In genomic region chr2:77284281-77284899, GRCm38 (mm10) we compare ENCODE assay signal across 23 mouse cellular contexts. TPM values are rescaled to one million over a fixed set of nuclear protein-coding genes. Genes with fewer than 3 reads are reported as not detected.
DNase-seq lines count a peak whose midpoint lies in the region; ATAC-seq and TF ChIP-seq lines count a peak whose summit lies in the region.
"Had no signal": no experiment of that assay in that cellular context is flagged by ENCODE, and none has a peak within 500 bp of the region (broad histone marks: within the 10 kb centered on the region; RNA-seq: fewer than 3 reads in every experiment).

No protein-coding gene starts in this region.

- no peaks in the 10 kb centered on the region for H3K36me3 ChIP-seq in lung, postnatal 0 days (ENCODE audit: insufficient read depth, low read length)
- H3K36me3 ChIP-seq: embryonic facial prominence, embryonic 15.5 days; hindbrain, embryonic 10.5 days; limb, embryonic 15.5 days; midbrain, embryonic 10.5 days; neural tube, embryonic 12.5 days had no signal

- 0 out of 2 replicates have a peak, but pooled peaks have one; percentile 12 for TF ChIP-seq EP300 in lung, postnatal 0 days (IDR thresholded peaks at IDR 0.05)

- WGBS in lung, postnatal 0 days = 38% methylated on average over 2 of the region's 2 CpGs
- 59% methylated on average over 2 of the region's 2 CpGs for WGBS in lung, adult 2 months

- H3K4me3 ChIP-seq in lung, postnatal 0 days (ENCODE audit: low read depth, low read length) = no peak overlapping the region
- H3K4me3 ChIP-seq in lung, adult 2 months (replicated peaks; ENCODE audit: extremely low read depth, low read depth, low read length) = no peak overlapping the region
- H3K4me3 ChIP-seq: embryonic facial prominence, embryonic 15.5 days; hindbrain, embryonic 10.5 days; limb, embryonic 15.5 days; midbrain, embryonic 10.5 days; neural tube, embryonic 12.5 days had no signal

- H3K4me1 ChIP-seq in lung, postnatal 0 days (ENCODE audit: insufficient read depth, low read depth, low read length) = no peaks in the 10 kb centered on the region; the same call in 1 of the 2 replicates
- peaks cover 6% of the 10 kb centered on the region for H3K4me1 ChIP-seq in lung, adult 2 months (ENCODE audit: control insufficient read depth, insufficient read depth, low read length)
- H3K4me1 ChIP-seq: neural tube, embryonic 12.5 days had no signal

- no peak for TF ChIP-seq POLR2A in lung, adult 2 months (IDR thresholded peaks at IDR 0.05; ENCODE audit: borderline replicate concordance, extremely low read depth, low read depth, low read length)

- no peaks in the 10 kb centered on the region for H3K27me3 ChIP-seq in lung, postnatal 0 days (replicated peaks; ENCODE audit: insufficient read depth, low read length)
- H3K27me3 ChIP-seq: embryonic facial prominence, embryonic 15.5 days; limb, embryonic 15.5 days; neural tube, embryonic 12.5 days had no signal

- no peak overlapping the region for H3K9ac ChIP-seq in lung, postnatal 0 days (replicated peaks; ENCODE audit: low read depth)
- H3K9ac ChIP-seq: embryonic facial prominence, embryonic 15.5 days; limb, embryonic 15.5 days; neural tube, embryonic 12.5 days had no signal

- TF ChIP-seq CTCF in lung, postnatal 0 days (IDR thresholded peaks at IDR 0.05) = no peak
- TF ChIP-seq CTCF in lung, adult 2 months (IDR thresholded peaks at IDR 0.05; ENCODE audit: insufficient read depth, low read length) = no peak

- ATAC-seq in lung, postnatal 0 days = no peak
- ATAC-seq in megakaryocyte, adult 5-6 weeks (ENCODE audit: poor library complexity, severe bottlenecking) = peak; percentile 45
- ATAC-seq: hindbrain, postnatal 0 days; intestine, postnatal 0 days had no signal

- DNase-seq in adrenal gland, postnatal 14 days = peak; percentile 54
- no peak for DNase-seq in adrenal gland, adult 18-20 months (ENCODE audit: low spot score in 2 of 2)
- DNase-seq in lung, postnatal 0 days (ENCODE audit: low spot score) = no peak
- no peak for DNase-seq in lung, adult 2 months
- peak; percentile 49 to 53 for DNase-seq in adrenal gland, postnatal 36 days
- no peak for DNase-seq in ovary, adult 18-20 months (ENCODE audit: low spot score)
- no peak for DNase-seq in T-cell, adult 2 months (ENCODE audit: low spot score)
- DNase-seq: B cell, adult 2 months; cerebellum, adult 18-20 months; cerebellum, postnatal 36 days; gastrocnemius, postnatal 14 days; layer of hippocampus, postnatal 36 days; right cerebral cortex, adult 18-20 months; thymus, postnatal 14 days had no signal

- H3K27ac ChIP-seq in lung, postnatal 0 days (ENCODE audit: low read length) = no peak overlapping the region
- H3K27ac ChIP-seq: embryonic facial prominence, embryonic 15.5 days; hindbrain, embryonic 10.5 days; hindbrain, postnatal 0 days; kidney, postnatal 0 days; limb, embryonic 15.5 days; midbrain, embryonic 10.5 days; neural tube, embryonic 12.5 days had no signal

- no peak overlapping the region for H3K4me2 ChIP-seq in lung, postnatal 0 days (replicated peaks; ENCODE audit: low read depth, low read length)
- H3K4me2 ChIP-seq: embryonic facial prominence, embryonic 15.5 days; limb, embryonic 15.5 days; neural tube, embryonic 12.5 days had no signal

- H3K9me3 ChIP-seq in lung, postnatal 0 days (ENCODE audit: low read length) = no peaks in the 10 kb centered on the region
- H3K9me3 ChIP-seq: embryonic facial prominence, embryonic 15.5 days; hindbrain, embryonic 10.5 days; limb, embryonic 15.5 days; midbrain, embryonic 10.5 days; neural tube, embryonic 12.5 days had no signal

RNA-seq across cellular contexts. Expression of gene Sestd1, which starts 4.0 kb away (rescaled TPM):
- total RNA-seq in adrenal gland, postnatal 14 days (2021) = 15.5 and 17.8 TPM in 2 replicates
- 10 to 100 TPM; 12.6 to 18.9 TPM for total RNA-seq in adrenal gland, adult 18-20 months (2021)
- 11.6 and 11.8 TPM in 2 replicates for polyA plus RNA-seq in lung, postnatal 0 days (2015; fragmentation: Nextera tagmentation; extraction: Ambion mirVana)
- polyA plus RNA-seq in lung, adult 2 months (2012; rRNA removed) = 6.6 and 12.1 TPM in 2 replicates
- total RNA-seq in adrenal gland, postnatal 36 days (2021) = 10 to 100 TPM; 13.0 to 20.6 TPM
- 13.9 and 15.8 TPM in 2 replicates for total RNA-seq in megakaryocyte, adult 5-6 weeks (2015)
- total RNA-seq in megakaryocyte, adult 5-6 weeks (2017) = 21.1 and 25.6 TPM in 2 replicates

Comparison
In these comparisons a context has a peak if more than half of its experiments do, and no peak if none do; other contexts are left out.
1. DNase-seq: peak in adrenal gland, postnatal 14 days (single experiment) and adrenal gland, postnatal 36 days (2 of 2); none in adrenal gland, adult 18-20 months (0 of 2), lung, postnatal 0 days (single experiment), lung, adult 2 months (single experiment), ovary, adult 18-20 months (single experiment) and T-cell, adult 2 months (single experiment).